Mouse (Mus musculus) megakaryocyte, embryonic 14.5 days (primary cell): Measurements from ENCODE around the gene Stx11. TPM values are rescaled to one million over a fixed set of nuclear protein-coding genes. Genes with fewer than 3 reads are reported as not detected.
A peak's percentile ranks its signal among the peaks of the same experiment; 100 is the strongest.

ENCODE experiments used
- H3K27me3 ChIP-seq: replicated peaks from 2 replicates; pipeline ENCODE3; 2012; ENCODE audit warnings: inconsistent platforms
- H3K36me3 ChIP-seq: replicated peaks from 2 replicates; pipeline ENCODE3; 2012; ENCODE audit warnings: low read length, inconsistent platforms, mixed read lengths
- H3K4me1 ChIP-seq: 2 replicates; pipeline ENCODE4 v1.6.1; 2012; ENCODE audit warnings: inconsistent platforms
- H3K4me3 ChIP-seq: replicated peaks from 2 replicates; pipeline ENCODE3; 2012; ENCODE audit warnings: moderate library complexity, mild to moderate bottlenecking, inconsistent platforms
- H3K9me3 ChIP-seq: 2 replicates; pipeline ENCODE4 v1.6.1; 2012; ENCODE audit warnings: inconsistent platforms
- FLI1 ChIP-seq: IDR thresholded peaks from 2 replicates; pipeline ENCODE4 v1.6.1; 2012; ENCODE audit warnings: low read length, inconsistent platforms, mixed read lengths
- GATA1 ChIP-seq: IDR thresholded peaks from 3 replicates; pipeline ENCODE4 v1.6.1; 2012; ENCODE audit warnings: mixed read lengths, low read length, inconsistent platforms, borderline replicate concordance
- polyA plus RNA-seq: library from polyadenylated mRNA; stranded (reverse); fragments of >175 nt; gene quantifications from 2 replicates; pipeline ENCODE4 v1.2.3, GENCODE M21; 2012; ENCODE audit warnings: low replicate concordance; ENCODE audit not compliant: insufficient read depth

The Stx11 gene
- polyA plus RNA-seq, 1 experiment: 81.5 TPM

DNA sequence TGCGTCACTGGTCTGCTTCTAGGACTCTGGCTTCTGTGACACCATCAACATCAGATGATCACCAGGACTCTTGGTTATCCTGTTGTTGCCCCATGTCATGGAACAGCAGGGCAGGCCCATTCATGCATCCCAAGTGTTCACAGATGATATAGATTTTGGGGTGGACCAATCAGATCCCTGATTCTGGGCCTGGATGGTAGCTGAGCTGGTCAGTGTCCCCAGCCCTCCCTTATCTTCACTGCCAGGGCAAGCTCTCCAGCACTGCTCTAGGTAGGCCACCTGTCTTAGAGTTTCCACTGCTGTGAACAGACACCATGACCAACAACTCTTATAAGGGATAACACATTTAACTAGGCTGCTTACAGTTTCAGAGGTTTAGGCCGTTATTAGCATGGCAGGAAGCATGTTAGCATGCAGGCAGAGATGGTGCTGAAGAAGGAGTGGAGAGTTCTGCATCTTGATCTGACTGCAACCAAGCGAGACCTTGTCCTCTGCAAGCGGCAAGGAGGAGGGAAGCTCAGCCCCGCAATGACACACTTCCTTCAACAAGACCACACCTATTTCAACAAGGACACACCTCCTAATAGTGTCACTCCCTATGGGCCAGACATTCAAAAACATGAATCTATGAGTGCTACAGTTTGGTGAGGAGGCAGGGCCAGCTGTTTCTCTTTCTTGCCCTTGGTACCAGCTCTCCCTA is 60.5 kb downstream of the Stx11 start:
- TF ChIP-seq GATA1 (no peak), FLI1 (no peak)
- H3K27me3 ChIP-seq: no peaks in the 10 kb centered on the region
- H3K4me1 ChIP-seq: peaks cover 13% of the 10 kb centered on the region
- no peak overlapping the region for H3K4me3 ChIP-seq
- H3K36me3 ChIP-seq: no peaks in the 10 kb centered on the region
- H3K9me3 ChIP-seq: peaks cover 3% of the 10 kb centered on the region; the same call in 1 of the 2 replicates

DNA sequence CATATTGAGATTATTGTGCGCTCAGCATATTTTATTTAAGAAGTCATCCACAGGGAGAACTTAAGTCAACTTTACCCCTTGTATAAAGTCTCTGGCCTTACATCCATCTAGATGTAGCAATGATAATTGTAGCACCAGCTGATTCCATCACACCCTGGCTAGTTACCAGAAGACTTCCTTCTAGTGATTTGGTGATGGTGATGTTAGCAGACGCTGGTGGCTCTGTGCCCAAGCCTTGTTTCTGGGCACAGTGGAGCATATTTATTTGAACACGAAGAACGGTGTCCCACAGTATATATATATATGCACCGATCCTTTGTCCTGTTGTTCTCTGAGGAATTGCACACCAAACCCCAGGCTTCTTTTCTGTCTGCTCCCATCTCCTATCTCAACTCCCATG is 64.2 kb downstream of the Stx11 start:
- no peaks in the 10 kb centered on the region for H3K36me3 ChIP-seq
- H3K9me3 ChIP-seq: no peaks in the 10 kb centered on the region; the same call in 1 of the 2 replicates
- H3K4me1 ChIP-seq: peaks cover 13% of the 10 kb centered on the region
- no peak overlapping the region for H3K4me3 ChIP-seq
- H3K27me3 ChIP-seq: no peaks in the 10 kb centered on the region
- TF ChIP-seq GATA1: no peak
- TF ChIP-seq FLI1: no peak

GRCm38 (mm10) chr10:12893339-12893738 is 70.8 kb downstream of the Stx11 start:
- Histone ChIP-seq H3K4me1 (peaks cover 13% of the 10 kb centered on the region), H3K36me3 (no peaks in the 10 kb centered on the region), H3K27me3 (no peaks in the 10 kb centered on the region), H3K4me3 (no peak overlapping the region), H3K9me3 (peaks cover 10% of the 10 kb centered on the region; the same call in 1 of the 2 replicates)
- TF ChIP-seq GATA1 (no peak), FLI1 (no peak)

- no peak for TF ChIP-seq GATA1
- no peak for TF ChIP-seq FLI1
- H3K36me3 ChIP-seq: no peaks in the 10 kb centered on the region
- H3K4me1 ChIP-seq: peaks cover 23% of the 10 kb centered on the region
- peaks cover 2% of the 10 kb centered on the region for H3K27me3 ChIP-seq
- H3K9me3 ChIP-seq: 0 out of 2 replicates have a peak, but pooled peaks cover 5% of the 10 kb centered on the region
- H3K4me3 ChIP-seq: peak overlapping the region; percentile 7
Observed at GRCm38 (mm10) chr10:12888373-12888772, 75.7 kb downstream of the Stx11 start.

Other genes starting within 250 kb of the Stx11 start
- 0.64 and 6.1 TPM in 2 replicates for gene Utrn, start 94.9 kb downstream of the Stx11 start, polyA plus RNA-seq
- gene Sf3b5, start 41.0 kb upstream of the Stx11 start, polyA plus RNA-seq: 87.2 and 216 TPM in 2 replicates
- gene Plagl1, start 96.2 kb upstream of the Stx11 start, polyA plus RNA-seq: 0.12 TPM in 1 of 2 replicates, not detected in the other
- gene Zc2hc1b, start 213.7 kb upstream of the Stx11 start, polyA plus RNA-seq: not detected in 2 replicates
- 1.5 and 18.6 TPM in 2 replicates for gene Ltv1, start 228.9 kb upstream of the Stx11 start, polyA plus RNA-seq